Mouse (Mus musculus): Measurements from ENCODE around the gene Gm3435. TPM values are rescaled to one million over a fixed set of nuclear protein-coding genes. Genes with fewer than 3 reads are reported as not detected.
"Not testable (repeated sequence)": the region's sequence is repeated elsewhere in the genome, so short reads cannot be mapped to it uniquely, and the experiment has no call there.

Gm3435 gene
- 3.6 and 5.8 TPM in 2 replicates for polyA plus RNA-seq (2015; fragmentation: Nextera tagmentation; extraction: Ambion mirVana)

DNA sequence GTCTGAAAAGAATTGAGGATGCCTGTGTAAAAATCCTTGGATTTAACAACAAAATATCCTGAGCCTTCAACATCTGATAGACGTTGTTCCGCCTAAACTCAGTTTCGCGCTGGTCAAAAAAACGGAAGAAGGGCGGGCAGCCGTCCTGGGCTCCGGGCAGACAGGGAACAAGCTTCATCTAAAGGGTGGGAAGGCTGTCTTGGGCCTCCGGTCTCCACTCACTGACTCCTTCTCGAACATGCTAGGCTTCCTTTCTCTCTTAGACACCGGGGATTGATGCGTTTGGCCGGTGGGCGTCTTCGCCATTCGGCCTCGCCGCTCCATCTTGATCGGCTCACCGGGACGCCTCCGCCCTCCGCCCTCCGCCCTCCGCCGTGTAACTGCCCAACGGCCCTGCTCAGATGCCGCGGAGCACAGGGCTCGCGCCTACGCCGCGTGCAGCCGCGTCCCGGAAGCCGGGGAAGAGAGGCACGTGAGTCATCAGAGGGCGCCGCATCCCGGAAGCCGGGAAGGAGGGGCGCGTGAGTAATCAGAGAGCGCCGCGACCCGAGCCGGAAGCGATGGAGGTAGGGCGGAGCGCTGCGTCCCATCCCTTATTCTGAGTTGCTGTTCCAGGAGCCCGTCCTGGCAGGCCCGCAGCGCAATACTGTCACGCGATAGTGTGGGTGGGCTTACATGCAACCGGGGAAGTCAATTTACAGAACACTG lies at the start of gene Gm3435:
TSS of gene Gm3435 (plus strand) at position 471 of the 708 bp plus-strand sequence.
- no CpG with 5 or more reads among the region's 60 CpGs for WGBS
- not testable (repeated sequence) for H3K27me3 ChIP-seq (replicated peaks; ENCODE audit: control insufficient read depth, insufficient read depth, low read length); H3K9ac ChIP-seq (ENCODE audit: low read depth, low read length); H3K36me3 ChIP-seq (ENCODE audit: control insufficient read depth, insufficient read depth); H3K4me2 ChIP-seq (replicated peaks; ENCODE audit: low read depth); H3K4me3 ChIP-seq (ENCODE audit: low read depth, low read length); H3K4me1 ChIP-seq (replicated peaks; ENCODE audit: control insufficient read depth, insufficient read depth, low read length); H3K27ac ChIP-seq (ENCODE audit: low read depth, low read length); H3K9me3 ChIP-seq (ENCODE audit: control insufficient read depth)
- ATAC-seq = peak; percentile 99

DNA sequence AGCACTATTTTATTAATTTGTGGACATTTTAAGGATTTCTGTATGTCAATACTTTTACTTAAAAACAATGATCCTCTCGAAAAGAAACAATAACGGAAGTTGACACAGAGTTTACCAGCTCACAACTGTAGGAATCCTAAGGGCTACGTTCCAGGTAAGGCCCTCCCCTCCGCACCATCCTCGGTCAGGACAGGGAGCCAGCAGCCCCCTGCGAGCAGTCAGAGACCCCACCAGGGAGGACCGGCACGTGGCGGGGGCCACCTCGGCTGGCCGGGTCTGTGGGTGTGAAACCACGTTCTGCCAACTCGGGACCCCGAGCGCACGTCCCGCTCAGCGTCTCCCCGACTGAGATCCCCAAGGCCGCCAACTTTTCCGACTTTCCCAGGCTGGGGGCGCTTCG lies 49.5 kb upstream of the Gm3435 start:
- Histone ChIP-seq H3K4me3 (ENCODE audit: low read depth, low read length) (peak overlapping the region; percentile 62), H3K9ac (ENCODE audit: low read depth, low read length) (peak overlapping the region; percentile 73), H3K4me2 (replicated peaks; ENCODE audit: low read depth) (peak overlapping the region; percentile 90), H3K4me1 (replicated peaks; ENCODE audit: control insufficient read depth, insufficient read depth, low read length) (no peaks in the 10 kb centered on the region), H3K27me3 (replicated peaks; ENCODE audit: control insufficient read depth, insufficient read depth, low read length) (no peaks in the 10 kb centered on the region), H3K27ac (ENCODE audit: low read depth, low read length) (no peak overlapping the region; the same call in 1 of the 2 replicates), H3K36me3 (ENCODE audit: control insufficient read depth, insufficient read depth) (0 out of 2 replicates have a peak, but pooled peaks cover 6% of the 10 kb centered on the region), H3K9me3 (ENCODE audit: control insufficient read depth) (no peaks in the 10 kb centered on the region)
- WGBS = under 1% methylated on average over 18 of the region's 23 CpGs
- ATAC-seq = peak; percentile 5; the same call in 1 of the 2 replicates
- TF ChIP-seq CTCF (IDR thresholded peaks at IDR 0.05; ENCODE audit: low read depth) = no peak

DNA sequence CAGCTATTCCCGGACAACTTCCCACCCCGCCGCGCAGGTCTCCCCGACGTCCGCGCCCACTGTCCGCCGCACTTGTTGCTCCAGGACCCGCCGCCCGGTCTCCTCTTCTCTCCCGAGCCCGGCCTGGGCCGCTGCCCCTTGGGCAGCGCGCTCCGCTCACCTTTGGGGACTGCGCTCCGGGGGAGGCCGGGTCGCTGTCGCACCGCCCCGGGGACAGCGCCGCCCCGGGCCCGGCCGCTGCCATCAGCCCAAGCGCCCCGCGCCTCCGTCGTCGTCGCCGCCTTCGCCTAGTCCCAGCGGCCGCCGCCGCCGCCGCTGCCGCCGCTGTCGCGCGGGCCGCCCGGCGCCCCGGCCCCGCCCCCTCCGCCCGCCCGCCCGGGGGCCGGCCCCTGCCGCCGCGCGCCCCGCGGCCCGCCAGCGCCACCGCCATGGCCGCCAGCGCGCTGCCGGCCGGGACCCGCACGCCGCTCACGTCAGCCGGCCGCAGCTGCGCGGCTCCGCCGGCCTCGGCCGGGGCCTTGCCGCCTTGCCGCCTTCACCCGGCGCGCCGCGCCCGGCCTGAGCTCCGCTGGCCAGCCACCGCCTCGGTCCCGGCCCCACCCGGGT lies 48.9 kb upstream of the Gm3435 start, which contains the start of gene Phf10:
TSS of gene Phf10 (minus strand) at position 323 of the 606 bp plus-strand sequence.
- not testable (repeated sequence) for H3K36me3 ChIP-seq (ENCODE audit: control insufficient read depth, insufficient read depth); H3K9me3 ChIP-seq (ENCODE audit: control insufficient read depth); H3K27ac ChIP-seq (ENCODE audit: low read depth, low read length); H3K27me3 ChIP-seq (replicated peaks; ENCODE audit: control insufficient read depth, insufficient read depth, low read length); H3K4me1 ChIP-seq (replicated peaks; ENCODE audit: control insufficient read depth, insufficient read depth, low read length)
- H3K4me2 ChIP-seq (replicated peaks; ENCODE audit: low read depth) = peak within 1 kb of the TSS; percentile 90
- peak within 1 kb of the TSS; percentile 62 for H3K4me3 ChIP-seq (ENCODE audit: low read depth, low read length)
- ATAC-seq = peak; percentile 83
- under 1% methylated on average over 39 of the region's 100 CpGs for WGBS
- peak within 1 kb of the TSS; percentile 73 for H3K9ac ChIP-seq (ENCODE audit: low read depth, low read length)

DNA sequence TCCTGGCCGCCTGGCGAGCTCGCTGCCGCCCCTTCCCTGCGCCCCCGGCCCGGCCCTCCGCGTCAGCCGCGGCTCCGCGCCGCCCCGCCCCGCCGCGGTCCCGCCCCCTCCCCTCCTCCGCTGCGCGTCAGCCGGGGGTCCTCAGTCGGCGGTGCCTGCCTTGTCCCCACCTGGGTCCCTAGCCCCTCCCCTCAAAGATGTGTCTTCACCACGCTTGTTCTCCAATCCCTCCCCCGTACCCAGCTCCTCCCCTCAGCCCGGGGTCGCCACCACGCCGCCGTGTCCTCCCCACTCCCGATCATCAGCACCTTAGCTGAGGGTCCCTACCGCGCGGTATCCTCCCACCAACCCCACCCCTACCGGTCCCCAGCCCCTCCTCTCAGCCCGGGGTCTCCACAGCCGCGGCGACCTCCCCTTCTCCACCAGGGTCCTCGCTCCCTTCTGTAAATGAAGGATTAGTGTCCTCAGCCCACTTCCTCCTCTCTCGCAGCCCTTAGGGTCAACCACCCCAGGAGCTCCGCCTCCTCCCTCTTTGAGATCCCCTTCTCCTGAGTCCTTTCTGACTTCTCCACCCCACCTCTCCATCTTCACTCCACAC lies 48.3 kb upstream of the Gm3435 start:
- not testable (repeated sequence) for H3K36me3 ChIP-seq (ENCODE audit: control insufficient read depth, insufficient read depth); H3K9me3 ChIP-seq (ENCODE audit: control insufficient read depth); H3K9ac ChIP-seq (ENCODE audit: low read depth, low read length); H3K4me3 ChIP-seq (ENCODE audit: low read depth, low read length); H3K4me1 ChIP-seq (replicated peaks; ENCODE audit: control insufficient read depth, insufficient read depth, low read length); H3K27ac ChIP-seq (ENCODE audit: low read depth, low read length); H3K4me2 ChIP-seq (replicated peaks; ENCODE audit: low read depth); H3K27me3 ChIP-seq (replicated peaks; ENCODE audit: control insufficient read depth, insufficient read depth, low read length)
- no CpG with 5 or more reads among the region's 44 CpGs for WGBS
- peak; percentile 62 for ATAC-seq

DNA sequence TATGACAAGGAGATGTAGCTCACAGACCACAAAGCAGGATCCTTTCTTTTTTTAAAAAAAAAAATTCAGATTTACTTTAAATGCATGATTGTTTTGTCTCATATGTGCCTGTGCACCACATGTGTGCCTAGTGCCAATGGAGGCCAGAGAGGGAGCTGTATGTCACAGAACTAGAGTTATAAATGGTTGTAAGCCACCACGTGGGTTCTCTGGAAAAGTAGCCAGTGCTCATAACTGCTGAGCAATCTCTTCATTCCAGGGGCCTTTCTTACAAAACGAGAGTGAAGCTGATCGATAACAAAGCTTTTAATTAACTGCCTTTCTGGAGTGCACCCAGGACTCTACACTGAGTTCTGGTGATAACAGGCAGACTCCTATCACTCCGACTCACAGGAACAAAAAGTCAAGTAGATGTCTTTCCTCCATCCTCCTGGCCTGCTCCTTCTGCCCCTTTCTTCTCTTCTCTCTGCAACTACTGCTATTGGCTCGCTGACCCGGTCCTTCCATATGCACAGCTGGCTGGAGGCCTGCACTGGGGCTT lies 41.5 kb upstream of the Gm3435 start:
- no CpG with 5 or more reads among the region's 6 CpGs for WGBS
- H3K27ac ChIP-seq (ENCODE audit: low read depth, low read length); H3K36me3 ChIP-seq (ENCODE audit: control insufficient read depth, insufficient read depth); H3K4me2 ChIP-seq (replicated peaks; ENCODE audit: low read depth); H3K9me3 ChIP-seq (ENCODE audit: control insufficient read depth); H3K4me3 ChIP-seq (ENCODE audit: low read depth, low read length); H3K9ac ChIP-seq (ENCODE audit: low read depth, low read length); H3K27me3 ChIP-seq (replicated peaks; ENCODE audit: control insufficient read depth, insufficient read depth, low read length); ATAC-seq; H3K4me1 ChIP-seq (replicated peaks; ENCODE audit: control insufficient read depth, insufficient read depth, low read length): not testable (repeated sequence)

DNA sequence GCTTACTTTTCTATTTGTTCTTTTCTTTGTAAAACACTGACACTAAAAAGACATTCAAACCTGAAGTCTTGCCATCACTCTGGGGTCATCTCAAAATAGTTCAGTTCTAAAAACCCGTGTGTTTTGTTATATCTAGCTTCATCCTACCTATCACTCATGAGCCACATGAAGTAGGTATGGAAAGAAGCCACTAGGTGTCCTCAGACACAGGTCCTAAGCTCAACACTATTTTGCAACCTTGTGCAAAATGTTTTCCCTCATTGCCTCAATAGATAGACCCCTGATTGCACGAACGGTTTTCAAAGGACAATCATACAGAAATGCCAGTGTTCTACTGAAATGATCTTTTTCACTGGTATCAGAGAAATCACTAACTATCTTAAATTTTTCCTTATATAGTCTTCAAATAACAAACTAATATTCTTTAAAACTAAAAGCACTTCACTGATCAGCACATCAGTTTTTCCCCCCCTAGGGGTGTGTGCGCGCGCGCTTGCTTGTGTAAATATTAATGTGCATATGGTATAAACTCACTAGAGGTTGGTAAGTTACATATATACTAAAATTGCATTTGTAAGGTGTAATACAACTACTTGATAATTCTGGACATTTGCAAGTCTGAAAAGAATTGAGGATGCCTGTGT lies 32.1 kb upstream of the Gm3435 start:
- not testable (repeated sequence) for H3K4me3 ChIP-seq (ENCODE audit: low read depth, low read length); H3K4me2 ChIP-seq (replicated peaks; ENCODE audit: low read depth); H3K9me3 ChIP-seq (ENCODE audit: control insufficient read depth); H3K27me3 ChIP-seq (replicated peaks; ENCODE audit: control insufficient read depth, insufficient read depth, low read length); H3K4me1 ChIP-seq (replicated peaks; ENCODE audit: control insufficient read depth, insufficient read depth, low read length); H3K27ac ChIP-seq (ENCODE audit: low read depth, low read length); H3K36me3 ChIP-seq (ENCODE audit: control insufficient read depth, insufficient read depth); H3K9ac ChIP-seq (ENCODE audit: low read depth, low read length)
- peak; percentile 4; the same call in 1 of the 2 replicates for ATAC-seq
- WGBS = 2% methylated on average over 4 of the region's 7 CpGs

DNA sequence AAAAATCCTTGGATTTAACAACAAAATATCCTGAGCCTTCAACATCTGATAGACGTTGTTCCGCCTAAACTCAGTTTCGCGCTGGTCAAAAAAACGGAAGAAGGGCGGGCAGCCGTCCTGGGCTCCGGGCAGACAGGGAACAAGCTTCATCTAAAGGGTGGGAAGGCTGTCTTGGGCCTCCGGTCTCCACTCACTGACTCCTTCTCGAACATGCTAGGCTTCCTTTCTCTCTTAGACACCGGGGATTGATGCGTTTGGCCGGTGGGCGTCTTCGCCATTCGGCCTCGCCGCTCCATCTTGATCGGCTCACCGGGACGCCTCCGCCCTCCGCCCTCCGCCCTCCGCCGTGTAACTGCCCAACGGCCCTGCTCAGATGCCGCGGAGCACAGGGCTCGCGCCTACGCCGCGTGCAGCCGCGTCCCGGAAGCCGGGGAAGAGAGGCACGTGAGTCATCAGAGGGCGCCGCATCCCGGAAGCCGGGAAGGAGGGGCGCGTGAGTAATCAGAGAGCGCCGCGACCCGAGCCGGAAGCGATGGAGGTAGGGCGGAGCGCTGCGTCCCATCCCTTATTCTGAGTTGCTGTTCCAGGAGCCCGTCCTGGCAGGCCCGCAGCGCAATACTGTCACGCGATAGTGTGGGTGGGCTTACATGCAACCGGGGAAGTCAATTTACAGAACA lies 31.5 kb upstream of the Gm3435 start, which contains the start of the genes 9030025P20Rik and Gm3417:
TSS of gene 9030025P20Rik (plus strand) at position 107 of the 677 bp plus-strand sequence.
TSS of gene Gm3417 (minus strand) at position 429 of the 677 bp plus-strand sequence.
- H3K27me3 ChIP-seq (replicated peaks; ENCODE audit: control insufficient read depth, insufficient read depth, low read length); H3K4me2 ChIP-seq (replicated peaks; ENCODE audit: low read depth); H3K27ac ChIP-seq (ENCODE audit: low read depth, low read length); H3K4me3 ChIP-seq (ENCODE audit: low read depth, low read length); H3K9me3 ChIP-seq (ENCODE audit: control insufficient read depth); H3K9ac ChIP-seq (ENCODE audit: low read depth, low read length); H3K4me1 ChIP-seq (replicated peaks; ENCODE audit: control insufficient read depth, insufficient read depth, low read length); H3K36me3 ChIP-seq (ENCODE audit: control insufficient read depth, insufficient read depth): not testable (repeated sequence)
- WGBS = no CpG with 5 or more reads among the region's 60 CpGs
- peak; percentile 99 for ATAC-seq

DNA sequence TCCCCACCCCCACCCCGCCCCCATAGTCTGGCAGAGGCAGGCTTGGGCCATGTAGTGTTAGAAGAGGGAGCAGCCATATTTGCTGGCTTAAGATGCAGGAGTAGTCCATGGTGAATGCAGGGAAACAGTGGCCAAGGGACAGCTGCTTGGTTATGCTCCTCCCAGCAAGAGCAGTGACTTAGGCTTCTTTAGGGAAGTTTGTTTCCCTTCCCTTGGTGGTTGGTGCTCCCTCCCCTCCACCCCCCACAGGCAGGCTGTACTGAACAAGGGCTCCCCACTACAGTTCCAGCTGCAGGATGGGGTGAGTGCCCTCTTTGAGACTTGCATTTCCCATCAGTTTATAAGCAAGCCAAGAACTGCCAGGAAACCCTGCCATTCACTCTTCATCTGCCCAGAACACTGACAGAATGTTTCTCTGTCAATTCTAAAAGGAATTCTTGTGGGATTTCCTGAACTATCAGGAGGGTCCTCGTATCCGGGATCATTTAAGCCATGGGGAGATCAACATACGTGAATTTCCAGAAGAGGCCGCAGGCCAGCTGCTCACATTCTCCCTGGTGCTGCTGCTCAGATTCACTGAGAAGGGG lies 19.8 kb upstream of the Gm3435 start:
- not testable (repeated sequence) for H3K4me3 ChIP-seq (ENCODE audit: low read depth, low read length); H3K4me1 ChIP-seq (replicated peaks; ENCODE audit: control insufficient read depth, insufficient read depth, low read length); H3K4me2 ChIP-seq (replicated peaks; ENCODE audit: low read depth); H3K9ac ChIP-seq (ENCODE audit: low read depth, low read length); H3K27me3 ChIP-seq (replicated peaks; ENCODE audit: control insufficient read depth, insufficient read depth, low read length); H3K36me3 ChIP-seq (ENCODE audit: control insufficient read depth, insufficient read depth); H3K27ac ChIP-seq (ENCODE audit: low read depth, low read length); H3K9me3 ChIP-seq (ENCODE audit: control insufficient read depth); ATAC-seq
- WGBS = 87% methylated on average over 4 of the region's 5 CpGs
